Mouse (Mus musculus) limb, embryonic 11.5 days (tissue): Measurements from ENCODE around the gene Rasa1. TPM values are rescaled to one million over a fixed set of nuclear protein-coding genes. Genes with fewer than 3 reads are reported as not detected.

Source experiments
- ATAC-seq: fragments of 200-750 bp; cut with Nextera tagmentation; 2 replicates; pipeline ENCODE4 v1.8.0; 2017; ENCODE audit warnings: low read depth; ENCODE audit not compliant: insufficient number of reproducible peaks, low FRiP score, low TSS enrichment
- DNase-seq: peaks from one replicate; pipeline ENCODE4 v3.0.0-alpha.2; 2015; ENCODE audit warnings: low spot score
- H3K27ac ChIP-seq: fragments of 300-500 bp; sonication (generic); replicated peaks from 2 replicates; pipeline ENCODE4 v1.5.1; 2014; ENCODE audit warnings: low read depth, mild to moderate bottlenecking, low read length
- H3K27me3 ChIP-seq: fragments of 300-500 bp; sonication (generic); 2 replicates; pipeline ENCODE4 v1.6.1; 2014; ENCODE audit warnings: mild to moderate bottlenecking, low read length, mixed read lengths; ENCODE audit not compliant: control insufficient read depth, insufficient read depth
- H3K36me3 ChIP-seq: fragments of 300-500 bp; sonication (generic); 2 replicates; pipeline ENCODE4 v1.6.1; 2014; ENCODE audit warnings: mild to moderate bottlenecking, low read length, moderate library complexity, mixed read lengths; ENCODE audit not compliant: control insufficient read depth, insufficient read depth
- H3K4me1 ChIP-seq: fragments of 300-500 bp; sonication (generic); 2 replicates; pipeline ENCODE4 v1.6.1; 2014; ENCODE audit warnings: low read length, mixed read lengths; ENCODE audit not compliant: control insufficient read depth, insufficient read depth
- H3K4me2 ChIP-seq: fragments of 300-500 bp; sonication (generic); 2 replicates; pipeline ENCODE4 v1.6.1; 2014; ENCODE audit warnings: low read depth, mild to moderate bottlenecking, moderate library complexity; ENCODE audit not compliant: severe bottlenecking
- H3K4me3 ChIP-seq: fragments of 300-500 bp; sonication (generic); 2 replicates; pipeline ENCODE4 v1.5.1; 2014; ENCODE audit warnings: low read depth, low read length
- H3K9ac ChIP-seq: fragments of 300-500 bp; sonication (generic); 2 replicates; pipeline ENCODE4 v1.6.1; 2014; ENCODE audit warnings: mild to moderate bottlenecking, low read length
- H3K9me3 ChIP-seq: fragments of 300-500 bp; sonication (generic); 2 replicates; pipeline ENCODE4 v1.6.1; 2016; ENCODE audit warnings: low read length; ENCODE audit not compliant: control insufficient read depth
- WGBS: fragments of 180-500 bp; shearing (Covaris S2); extraction: QIAGEN DNeasy Blood & Tissue Kit; methylation state at CpG from one replicate; pipeline ENCODE4 v1.1.7; 2014; 5-methylcytosine and 5-hydroxymethylcytosine counted together
- polyA plus RNA-seq: library from polyadenylated mRNA; unstranded; fragments of >200 nt; fragmentation: Nextera tagmentation; extraction: Ambion mirVana; gene quantifications from 2 replicates; pipeline ENCODE4 v1.2.1, GENCODE M21; 2014

Rasa1 gene
- polyA plus RNA-seq, result 48.9 and 64.8 TPM in 2 replicates

- Histone ChIP-seq H3K9me3 (no peaks in the 10 kb centered on the region), H3K9ac (peak within 1 kb of the TSS; percentile 93), H3K27me3 (no peaks in the 10 kb centered on the region), H3K36me3 (no peaks in the 10 kb centered on the region), H3K27ac (peak within 1 kb of the TSS; percentile 99), H3K4me1 (no peaks in the 10 kb centered on the region), H3K4me2 (peak within 1 kb of the TSS; percentile 64), H3K4me3 (peak within 1 kb of the TSS; percentile 64)
- ATAC-seq, result peak; percentile 99
- WGBS, result under 1% methylated on average over 95 of the region's 97 CpGs
- peak; percentile 99 for DNase-seq
Observed at GRCm38 (mm10) chr13:85288843-85289713, at the start of gene Rasa1. Gene Rasa1 (minus strand): TSS chr13:85289130.

- Histone ChIP-seq H3K9ac (no peak overlapping the region), H3K4me3 (no peak overlapping the region), H3K4me1 (no peaks in the 10 kb centered on the region), H3K27me3 (no peaks in the 10 kb centered on the region), H3K4me2 (no peak overlapping the region), H3K27ac (no peak overlapping the region), H3K36me3 (no peaks in the 10 kb centered on the region), H3K9me3 (no peaks in the 10 kb centered on the region)
- ATAC-seq (no peak), DNase-seq (no peak)
- 80% methylated on average over 2 of the region's 2 CpGs for WGBS
Observed at GRCm38 (mm10) chr13:85311547-85311946, 22.6 kb upstream of the Rasa1 start.

- no peaks in the 10 kb centered on the region for H3K36me3 ChIP-seq
- WGBS, result 13% methylated on average over 5 of the region's 5 CpGs
- no peak overlapping the region for H3K27ac ChIP-seq
- H3K9ac ChIP-seq, result no peak overlapping the region
- no peak overlapping the region for H3K4me2 ChIP-seq
- no peak; the same call in 1 of the 2 replicates for ATAC-seq
- no peak overlapping the region for H3K4me3 ChIP-seq
- no peaks in the 10 kb centered on the region for H3K27me3 ChIP-seq
- no peaks in the 10 kb centered on the region for H3K4me1 ChIP-seq
- no peak for DNase-seq
- H3K9me3 ChIP-seq, result no peaks in the 10 kb centered on the region
Observed at GRCm38 (mm10) chr13:85310968-85311367, 22.0 kb upstream of the Rasa1 start.

DNA sequence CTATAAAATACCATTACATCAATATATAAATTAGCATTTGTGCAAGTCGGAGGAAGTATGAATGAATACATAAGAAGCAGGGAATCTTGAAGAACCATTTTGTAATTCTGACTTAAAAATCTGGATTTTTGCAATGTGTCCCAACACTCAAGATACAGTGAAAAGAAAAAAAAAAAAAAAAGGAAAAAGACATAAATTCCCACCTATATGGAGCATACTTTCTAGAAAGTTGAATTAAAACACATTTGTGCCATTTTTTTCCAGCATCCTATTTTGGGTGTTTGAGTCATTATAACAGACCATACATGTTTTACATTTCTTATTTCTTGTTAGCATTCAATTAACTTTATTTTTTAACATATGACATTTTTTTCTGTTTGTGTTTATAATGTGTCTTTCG lies 21.6 kb upstream of the Rasa1 start:
- Histone ChIP-seq H3K9me3 (no peaks in the 10 kb centered on the region), H3K27me3 (no peaks in the 10 kb centered on the region), H3K4me2 (no peak overlapping the region), H3K4me3 (no peak overlapping the region), H3K27ac (no peak overlapping the region), H3K4me1 (no peaks in the 10 kb centered on the region), H3K9ac (no peak overlapping the region), H3K36me3 (no peaks in the 10 kb centered on the region)
- WGBS, result 67% methylated on average over 2 of the region's 2 CpGs
- DNase-seq (no peak), ATAC-seq (no peak)

GRCm38 (mm10) chr13:85306039-85306438 lies 17.1 kb upstream of the Rasa1 start:
- Histone ChIP-seq H3K9me3 (no peaks in the 10 kb centered on the region), H3K36me3 (no peaks in the 10 kb centered on the region), H3K4me1 (no peaks in the 10 kb centered on the region), H3K9ac (no peak overlapping the region), H3K4me2 (no peak overlapping the region), H3K4me3 (no peak overlapping the region), H3K27me3 (no peaks in the 10 kb centered on the region), H3K27ac (no peak overlapping the region)
- no peak for ATAC-seq
- DNase-seq, result no peak

GRCm38 (mm10) chr13:85290651-85291050 lies 1.7 kb upstream of the Rasa1 start:
- Histone ChIP-seq H3K27ac (no peak overlapping the region), H3K4me1 (no peaks in the 10 kb centered on the region), H3K36me3 (no peaks in the 10 kb centered on the region), H3K9me3 (no peaks in the 10 kb centered on the region), H3K9ac (no peak overlapping the region), H3K4me3 (no peak overlapping the region), H3K4me2 (no peak overlapping the region), H3K27me3 (no peaks in the 10 kb centered on the region)
- no peak for DNase-seq
- no peak for ATAC-seq
- WGBS, result 84% methylated on average over 1 of the region's 1 CpGs

DNA sequence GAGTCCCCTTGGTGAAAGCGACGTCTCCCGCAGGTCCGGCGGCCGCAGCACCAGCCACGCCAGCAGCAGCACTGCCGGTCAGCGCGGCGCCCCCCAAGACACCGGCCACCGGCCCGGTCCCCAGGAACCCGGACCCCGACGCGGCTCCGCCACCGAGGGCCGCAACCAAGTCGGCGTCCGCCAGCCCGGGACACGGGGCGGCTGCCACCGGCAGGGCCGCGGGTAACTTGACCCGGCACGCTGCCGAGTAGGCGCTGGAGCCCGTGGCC lies 422 bp downstream of the Rasa1 start:
- Histone ChIP-seq H3K9me3 (no peaks in the 10 kb centered on the region), H3K4me2 (peak overlapping the region; percentile 64), H3K4me3 (peak overlapping the region; percentile 64), H3K9ac (peak overlapping the region; percentile 93), H3K27ac (peak overlapping the region; percentile 99), H3K27me3 (no peaks in the 10 kb centered on the region), H3K36me3 (no peaks in the 10 kb centered on the region), H3K4me1 (no peaks in the 10 kb centered on the region)
- 1% methylated on average over 12 of the region's 35 CpGs for WGBS
- ATAC-seq (0 out of 2 replicates have a peak, but pooled peaks have one; percentile 0), DNase-seq (no peak)

DNA sequence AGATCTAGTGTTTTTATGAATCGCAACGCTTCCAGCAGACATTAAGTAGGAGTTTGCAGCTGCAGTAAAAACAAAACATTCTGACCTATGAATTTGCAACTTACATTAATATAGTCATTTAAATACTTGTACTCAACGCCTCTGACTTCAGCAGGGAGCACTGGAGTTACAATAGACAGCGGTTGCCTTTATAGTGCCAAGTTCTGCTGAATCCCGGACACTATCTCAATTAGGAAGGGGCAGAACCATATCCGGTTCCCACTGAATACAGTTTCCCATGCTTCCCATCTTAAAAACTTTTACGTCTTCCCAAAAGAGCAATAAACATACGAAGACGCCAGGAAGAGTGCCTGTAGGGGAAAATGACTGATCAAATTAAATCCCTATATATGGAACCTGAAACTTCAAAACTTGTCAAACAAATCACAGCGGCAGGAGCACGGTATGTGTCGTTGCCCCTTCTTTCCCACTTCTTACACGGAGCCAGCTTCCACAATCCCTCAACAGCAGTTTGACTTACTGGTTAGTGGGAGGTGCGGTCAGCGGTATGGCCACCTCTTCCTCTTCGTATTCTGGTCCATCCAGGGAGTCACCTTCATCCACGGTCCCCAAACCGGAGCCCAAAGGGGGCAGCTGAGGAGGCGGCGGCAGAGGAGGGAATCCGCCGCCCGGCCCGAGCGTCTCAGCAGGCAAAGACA lies 905 bp downstream of the Rasa1 start:
- Histone ChIP-seq H3K9me3 (no peaks in the 10 kb centered on the region), H3K4me1 (no peaks in the 10 kb centered on the region), H3K27me3 (no peaks in the 10 kb centered on the region), H3K27ac (peak overlapping the region; percentile 99), H3K36me3 (no peaks in the 10 kb centered on the region), H3K9ac (peak overlapping the region; percentile 93), H3K4me2 (peak overlapping the region; percentile 64), H3K4me3 (peak overlapping the region; percentile 64)
- ATAC-seq (peak; percentile 6; the same call in 1 of the 2 replicates), DNase-seq (peak; percentile 67)
- WGBS, result under 1% methylated on average over 25 of the region's 25 CpGs
